Mouse (Mus musculus) neutrophil, adult 5-6 weeks (primary cell): ENCODE results near the gene Arfgap2. TPM values are rescaled to one million over a fixed set of nuclear protein-coding genes. Genes with fewer than 3 reads are reported as not detected.

Source experiments
- ATAC-seq: fragments of 151-379, 151-347 bp; 2 replicates; pipeline ENCODE4 v1.8.0; 2017; ENCODE audit warnings: mild to moderate bottlenecking, moderate TSS enrichment; ENCODE audit not compliant: insufficient number of reproducible peaks, poor library complexity, low FRiP score, severe bottlenecking; ENCODE audit errors: extremely low read depth
- total RNA-seq: library from RNA; stranded (forward); fragments of 200-1000 nt; gene quantifications from 2 replicates; pipeline ENCODE4 v1.2.3, GENCODE M21; 2017

The Arfgap2 gene
- total RNA-seq, 1 experiment from 2014 or later, result 48.3 TPM

DNA sequence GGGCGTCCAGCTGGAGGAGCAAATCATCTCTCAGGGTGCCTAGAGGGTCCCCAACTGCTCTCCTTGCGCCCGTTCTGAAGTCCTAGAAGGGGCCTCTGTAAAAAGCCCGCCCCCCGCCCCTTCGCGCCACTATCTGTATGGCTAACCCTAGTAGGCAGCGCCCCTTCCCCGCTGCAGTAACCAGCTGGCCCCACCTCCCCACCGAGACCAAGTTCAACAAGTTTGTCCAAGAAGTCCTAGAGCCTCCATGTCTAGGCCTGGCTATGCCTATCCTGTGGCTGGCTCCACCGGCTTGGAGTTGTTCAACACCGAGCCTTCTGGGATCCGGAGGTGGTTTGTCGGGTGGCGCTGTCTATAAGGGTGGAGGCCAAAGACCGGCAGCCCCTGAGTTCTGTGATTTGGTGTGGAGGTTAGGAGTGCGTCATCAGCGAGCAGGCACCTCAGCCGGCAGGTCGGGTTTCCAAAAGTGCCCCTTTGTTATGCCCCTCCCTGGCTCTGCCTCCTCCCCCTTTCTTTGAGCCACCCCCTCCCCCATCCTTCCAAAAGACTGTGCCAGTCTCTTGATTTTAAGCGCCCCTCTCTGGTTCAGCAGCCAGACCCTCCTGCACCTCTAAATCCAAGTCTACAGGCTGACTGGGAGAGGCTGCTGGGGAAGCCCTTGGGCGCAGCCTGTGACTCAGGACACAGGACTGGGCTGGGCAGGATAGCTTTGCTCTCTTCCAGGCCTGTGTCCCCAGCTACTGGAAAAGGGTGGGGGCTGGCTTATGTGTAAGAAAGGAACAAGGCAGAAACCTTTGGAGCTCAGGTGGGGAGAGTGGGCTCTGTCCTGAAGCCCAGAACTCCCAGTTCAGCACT, 7.4 kb upstream of the Arfgap2 start:
- ATAC-seq, result no peak

- no peak for ATAC-seq
These were observed 6.7 kb upstream of the Arfgap2 start for GRCm38 (mm10) chr2:91258054-91258453.

- no peak for ATAC-seq
These were observed 5.9 kb upstream of the Arfgap2 start for GRCm38 (mm10) chr2:91258830-91259229.

- ATAC-seq, result no peak
These were observed 5.3 kb upstream of the Arfgap2 start for GRCm38 (mm10) chr2:91259493-91259892.

- ATAC-seq, result no peak
These were observed 798 bp upstream of the Arfgap2 start for GRCm38 (mm10) chr2:91263692-91264660.

GRCm38 (mm10) chr2:91268042-91268441, 3.3 kb downstream of the Arfgap2 start:
- no peak for ATAC-seq

DNA sequence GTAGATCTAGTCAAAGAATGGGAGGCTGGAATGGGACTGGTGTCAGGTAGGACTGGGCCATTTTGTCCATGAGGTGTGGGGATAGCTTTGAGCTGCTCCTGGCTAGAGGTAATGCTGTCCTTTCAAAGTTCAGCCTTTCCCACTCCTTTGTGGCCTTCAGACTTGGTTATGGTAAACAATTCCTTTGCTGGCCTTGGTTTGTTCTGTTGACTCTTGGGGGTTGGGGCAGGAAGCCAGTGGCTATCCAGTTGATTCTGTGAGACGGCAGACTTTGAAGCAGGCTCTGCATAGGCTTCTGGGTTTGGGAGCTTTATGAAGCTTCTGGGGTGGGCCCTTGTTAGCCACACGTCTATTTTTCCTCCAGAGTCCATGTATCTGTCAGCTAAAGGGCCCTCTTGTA, 3.9 kb downstream of the Arfgap2 start:
- ATAC-seq, result no peak

GRCm38 (mm10) chr2:91269687-91270133, 4.9 kb downstream of the Arfgap2 start:
- no peak for ATAC-seq

- no peak for ATAC-seq
These were observed 14.1 kb downstream of the Arfgap2 start for GRCm38 (mm10) chr2:91278749-91279371.

GRCm38 (mm10) chr2:91279372-91279755, 14.6 kb downstream of the Arfgap2 start:
- ATAC-seq, result no peak

DNA sequence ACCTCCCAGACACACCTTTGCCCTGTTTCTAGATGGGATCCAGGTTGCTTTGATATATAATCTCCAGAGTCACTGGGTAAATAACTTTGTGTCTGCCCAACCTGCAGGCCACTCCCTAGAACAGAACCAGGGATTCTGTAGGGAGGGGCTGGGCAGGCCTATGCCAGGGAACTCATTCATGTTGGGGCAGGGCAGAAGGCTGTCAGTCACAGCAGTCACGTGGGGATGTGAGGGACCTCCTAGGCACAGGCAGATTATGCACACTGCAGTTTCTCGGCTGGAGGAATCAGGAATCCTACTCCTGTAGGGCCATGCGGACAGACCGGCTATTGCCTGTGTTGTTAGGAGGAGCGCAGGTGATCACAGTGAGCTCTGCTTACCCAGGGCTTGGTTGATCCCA, 16.6 kb downstream of the Arfgap2 start:
- ATAC-seq, result no peak

DNA sequence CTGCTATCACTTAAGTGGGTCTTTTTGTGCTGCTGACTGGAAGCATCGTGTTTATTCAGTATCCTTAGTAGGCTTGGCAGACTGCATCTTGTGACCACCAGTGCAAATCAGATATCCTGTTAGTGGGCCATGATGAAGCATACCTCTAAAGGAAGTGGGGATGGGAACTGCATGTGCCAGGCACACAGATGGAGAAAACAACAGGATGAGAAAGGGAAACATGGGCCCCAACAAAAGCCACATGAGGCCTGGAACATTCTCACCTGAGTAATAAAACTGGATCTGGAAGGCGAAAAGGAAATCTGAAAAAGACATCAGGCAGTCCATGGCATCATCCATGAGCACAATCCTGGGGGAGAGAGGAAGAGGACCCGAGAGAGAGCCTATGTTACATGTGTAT, 19.2 kb downstream of the Arfgap2 start:
- no peak for ATAC-seq

GRCm38 (mm10) chr2:91284375-91285199, 19.8 kb downstream of the Arfgap2 start:
- no peak for ATAC-seq

- ATAC-seq, result 0 out of 2 replicates have a peak, but pooled peaks have one; percentile 26
These were observed 21.2 kb downstream of the Arfgap2 start for GRCm38 (mm10) chr2:91285885-91286505.

DNA sequence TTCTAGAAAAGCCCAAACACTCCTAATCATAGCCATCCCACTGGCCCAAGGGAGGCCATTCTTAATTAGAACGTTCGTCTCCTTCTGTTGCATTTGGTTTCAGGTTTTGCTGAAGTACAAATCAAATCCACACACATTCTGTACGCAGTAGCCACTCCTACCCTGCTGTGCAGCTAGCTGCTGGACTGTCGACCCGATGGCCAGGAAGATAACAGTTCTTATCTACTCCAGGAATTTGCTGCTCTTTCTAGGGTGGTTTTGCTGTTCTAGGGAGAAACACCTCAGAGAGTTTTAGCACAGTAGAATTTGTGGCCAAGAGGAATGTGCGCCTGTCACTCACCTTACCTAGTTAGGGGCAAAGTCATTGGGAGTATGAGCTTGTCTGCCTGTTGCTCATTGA, 22.8 kb downstream of the Arfgap2 start:
- ATAC-seq, result no peak

DNA sequence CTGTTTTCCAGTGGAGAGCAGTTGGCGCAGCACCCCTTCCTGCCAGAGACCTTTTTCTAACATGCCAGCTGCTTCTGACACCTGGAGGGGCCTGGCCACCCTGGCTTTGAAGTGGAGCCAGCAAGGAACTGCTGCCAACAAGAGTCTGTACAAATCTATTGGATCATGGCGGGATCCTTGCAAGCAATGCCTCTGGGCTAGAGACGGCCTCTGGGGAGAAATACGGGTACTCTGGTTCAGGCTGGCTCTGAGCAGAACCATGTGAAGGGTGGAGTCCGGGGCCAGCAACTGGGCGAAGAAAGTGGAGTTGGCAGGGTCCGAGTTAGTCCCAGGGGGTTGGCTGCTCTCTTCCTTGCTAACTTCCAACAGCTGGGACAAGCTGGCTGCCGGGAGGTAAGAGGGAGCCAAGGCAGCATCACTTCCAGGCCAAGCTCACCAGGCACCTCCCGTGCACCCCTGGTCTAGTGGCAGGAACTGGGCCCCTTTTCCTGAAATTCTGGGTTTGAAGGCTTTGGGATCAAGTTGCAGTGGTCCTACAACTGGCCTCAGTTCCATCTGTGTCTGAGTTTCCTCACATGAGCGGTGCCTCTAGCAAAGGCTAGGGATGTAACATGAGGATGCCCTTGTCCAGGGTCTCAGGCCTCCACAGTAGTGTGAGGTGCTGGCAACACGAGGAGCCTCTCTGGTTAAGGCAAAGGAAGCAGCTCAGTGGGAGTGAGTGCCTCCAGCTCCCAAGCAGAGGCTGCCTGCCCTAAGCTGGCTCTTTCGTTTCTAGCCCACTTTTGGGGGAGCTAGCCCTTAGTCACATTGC, 26.6 kb downstream of the Arfgap2 start:
- ATAC-seq, result no peak

GRCm38 (mm10) chr2:91294226-91294625, 29.5 kb downstream of the Arfgap2 start:
- ATAC-seq, result no peak
